Mouse (Mus musculus): ENCODE results near the gene Chmp4b.
A peak's percentile ranks its signal among the peaks of the same experiment; 100 is the strongest.

Chmp4b gene

DNA sequence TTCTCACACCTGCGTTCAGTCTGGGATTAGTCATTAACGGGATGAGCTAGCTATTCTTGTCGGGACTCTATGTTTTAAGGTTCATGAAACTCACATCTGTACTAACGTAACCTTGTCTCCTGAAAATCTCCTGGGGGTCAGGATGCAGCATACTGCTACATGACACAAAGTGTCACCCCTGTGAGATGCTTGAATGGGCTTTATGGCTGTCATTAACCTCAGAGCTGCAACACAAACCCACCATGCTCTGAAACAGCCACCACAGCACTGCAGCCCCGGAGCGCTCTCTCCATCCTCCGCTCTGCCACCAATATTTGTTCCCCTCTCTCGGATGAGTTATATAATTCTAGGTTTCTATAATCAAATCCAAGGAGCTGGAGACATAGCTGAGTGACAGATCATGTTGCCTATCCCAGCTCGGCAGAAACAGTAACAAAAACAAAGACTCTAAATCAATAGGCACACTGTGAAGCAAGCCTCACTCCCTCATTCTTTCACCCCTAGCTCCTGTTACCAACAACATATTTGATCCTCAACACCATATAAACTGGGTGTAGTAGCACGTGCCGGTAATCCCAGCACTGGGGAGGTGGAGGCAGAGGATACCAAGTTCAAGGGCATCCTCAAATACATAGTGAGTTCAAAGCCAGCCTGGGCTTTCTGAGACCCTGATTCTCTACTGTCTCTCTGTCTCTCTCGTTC, 67.5 kb downstream of the Chmp4b start:
- DNase-seq (ENCODE audit: low read depth, low spot score), result no peak

GRCm38 (mm10) chr2:154720315-154720714, 68.8 kb downstream of the Chmp4b start:
- no peak for DNase-seq (ENCODE audit: low read depth, low spot score)

DNA sequence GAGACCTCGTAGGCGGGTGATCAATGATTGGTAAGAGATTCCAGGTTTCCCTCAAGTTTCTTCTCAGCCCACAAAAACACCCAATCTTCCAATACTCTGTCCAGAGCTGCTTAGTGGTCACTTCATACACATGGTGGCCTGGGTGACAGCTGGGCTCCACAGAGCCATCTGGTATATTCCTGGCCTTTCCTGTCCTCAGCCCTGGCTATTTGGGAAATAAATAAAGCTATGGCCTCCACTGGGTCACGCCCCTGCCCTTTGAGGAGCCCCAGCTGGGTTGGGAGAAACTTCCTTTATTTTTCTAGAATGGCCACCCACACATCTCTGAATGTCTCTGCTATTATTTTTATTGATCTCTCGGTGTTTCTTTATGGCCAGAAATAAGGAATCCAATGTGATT, 72.0 kb downstream of the Chmp4b start:
- no peak for DNase-seq (ENCODE audit: low read depth, low spot score)

DNA sequence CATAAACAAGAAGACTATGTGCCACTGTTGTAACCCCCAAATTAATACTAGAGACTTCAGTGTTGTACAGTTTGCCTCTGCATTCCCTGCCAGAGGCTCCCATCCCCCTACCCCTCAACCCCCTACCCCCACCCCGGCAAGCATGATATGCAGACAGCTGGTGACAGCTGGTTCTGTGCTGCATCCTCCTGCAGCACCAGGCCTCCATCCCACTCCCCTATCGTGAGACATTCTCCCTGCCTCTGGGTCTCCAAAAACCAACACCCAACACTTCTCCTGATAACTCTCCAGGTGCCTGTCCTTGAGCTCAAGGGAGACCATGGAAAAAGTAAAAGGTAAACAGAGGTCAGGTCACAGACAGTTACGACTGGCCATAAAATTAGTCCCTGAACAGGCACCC, 78.2 kb downstream of the Chmp4b start:
- DNase-seq (ENCODE audit: low read depth, low spot score), result no peak

DNA sequence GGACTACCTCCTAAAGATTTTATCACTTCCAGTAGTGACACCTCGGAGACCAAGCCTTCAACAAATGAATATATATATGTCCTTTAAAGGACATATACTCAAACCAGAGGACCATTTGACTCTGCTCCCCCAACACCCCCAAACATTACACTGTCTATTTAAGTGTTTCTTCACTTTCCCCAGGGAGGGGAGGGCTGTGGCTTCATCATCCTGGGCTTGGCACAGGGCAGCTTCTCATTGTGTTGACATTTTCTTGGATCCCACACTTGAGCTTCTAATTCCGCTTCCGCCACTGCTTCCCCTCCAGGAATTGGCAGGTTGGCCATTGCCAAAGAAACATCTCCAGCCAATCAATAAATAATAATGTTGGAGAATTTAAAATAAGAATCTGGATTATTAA, 79.3 kb downstream of the Chmp4b start:
- no peak for DNase-seq (ENCODE audit: low read depth, low spot score)

DNA sequence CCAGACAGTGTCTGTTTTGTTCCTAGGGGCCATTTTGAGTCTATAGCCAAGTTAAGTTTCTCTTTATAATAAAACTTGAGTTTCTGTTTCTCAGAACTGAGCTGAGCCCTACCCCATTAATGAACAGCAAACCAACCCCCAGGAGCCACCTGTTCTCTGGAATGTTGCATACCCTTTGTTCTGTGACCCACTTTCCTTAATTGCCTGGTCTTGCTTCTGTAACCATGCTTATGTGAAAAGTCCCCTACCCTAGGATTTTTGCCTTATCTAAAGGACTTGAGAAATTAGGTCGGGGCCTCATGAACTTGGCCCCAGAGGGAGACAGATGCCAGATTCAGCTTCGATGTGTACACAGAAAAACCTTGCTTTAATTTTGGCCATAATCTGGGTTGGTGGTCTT, 80.4 kb downstream of the Chmp4b start:
- DNase-seq (ENCODE audit: low read depth, low spot score), result no peak

GRCm38 (mm10) chr2:154732503-154733141, 81.1 kb downstream of the Chmp4b start:
- DNase-seq (ENCODE audit: low read depth, low spot score), result peak; percentile 12

- no peak for DNase-seq (ENCODE audit: low read depth, low spot score)
Measured at GRCm38 (mm10) chr2:154734977-154735376, 83.5 kb downstream of the Chmp4b start.

GRCm38 (mm10) chr2:154735416-154735815, 83.9 kb downstream of the Chmp4b start:
- no peak for DNase-seq (ENCODE audit: low read depth, low spot score)

GRCm38 (mm10) chr2:154735986-154736385, 84.5 kb downstream of the Chmp4b start:
- peak; percentile 17 for DNase-seq (ENCODE audit: low read depth, low spot score)

DNA sequence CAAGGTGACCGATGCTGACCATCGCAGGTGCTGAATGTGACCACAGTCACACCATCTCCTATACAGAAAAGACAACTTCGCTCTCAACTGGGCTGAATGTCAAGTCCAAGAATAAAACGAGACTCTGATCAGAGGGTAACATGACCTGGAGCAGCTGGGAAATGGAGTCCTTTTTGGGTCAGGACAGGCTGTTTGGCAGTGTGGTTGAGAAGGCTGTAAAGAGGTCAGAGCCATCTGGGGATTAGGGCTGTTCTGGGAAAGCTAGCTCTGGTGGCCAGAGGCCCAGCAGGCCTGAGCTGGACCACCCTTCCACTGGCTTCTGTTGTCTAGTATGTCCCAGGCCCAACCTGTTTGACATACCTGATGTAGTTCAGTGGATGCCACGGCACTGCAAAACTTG, 87.1 kb downstream of the Chmp4b start:
- no peak for DNase-seq (ENCODE audit: low read depth, low spot score)

DNA sequence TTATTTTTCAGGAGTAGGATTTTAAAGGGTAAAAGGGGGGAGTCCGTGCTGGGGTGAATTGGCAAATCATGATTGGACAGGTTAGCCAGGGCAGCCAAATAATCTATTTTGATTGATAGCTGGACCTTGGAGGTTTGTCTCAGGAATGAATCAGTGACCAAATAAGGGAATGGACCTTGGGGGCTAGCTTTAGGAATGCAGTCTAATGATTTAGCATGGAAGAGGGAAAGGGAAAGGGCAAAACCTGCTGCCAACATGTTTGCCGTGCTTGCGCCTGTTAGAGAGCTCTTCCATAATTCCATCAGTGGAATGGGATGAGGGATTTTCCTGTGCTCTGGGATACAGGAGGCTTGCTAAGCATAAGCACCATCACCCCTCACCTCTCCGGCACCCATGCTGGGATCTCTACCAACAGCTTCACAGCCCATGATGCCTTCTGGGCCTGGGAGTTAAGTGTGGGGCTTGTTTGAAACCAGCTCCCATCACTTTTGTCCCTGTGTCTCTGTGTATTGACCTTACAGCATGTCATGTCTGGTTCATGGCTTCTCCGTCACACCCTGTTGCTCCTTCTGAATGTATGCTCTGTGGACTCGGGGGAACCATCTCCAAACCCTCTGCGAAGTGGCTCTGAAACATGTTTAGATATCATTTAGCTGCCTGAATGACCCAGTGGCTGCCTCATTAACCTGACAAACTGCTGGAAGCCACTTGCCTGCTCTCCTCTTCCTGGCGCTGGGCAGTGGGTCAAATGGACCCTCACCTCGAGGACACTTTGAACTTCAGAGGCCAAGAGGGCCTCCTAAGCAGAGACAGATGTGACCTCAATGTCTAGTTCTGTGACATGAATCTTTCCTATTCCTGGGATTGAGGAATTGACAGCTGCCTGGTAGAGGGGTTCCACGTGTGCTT, 91.7 kb downstream of the Chmp4b start:
- DNase-seq (ENCODE audit: low read depth, low spot score), result no peak

- DNase-seq (ENCODE audit: low read depth, low spot score), result no peak
Measured at GRCm38 (mm10) chr2:154743915-154744314, 92.4 kb downstream of the Chmp4b start.

Data from CD4-positive helper T cell, adult 2 months (primary cell).